ENCODE assay signal across 15 mouse cellular contexts in genomic region chrX:9447284-9447683, GRCm38 (mm10).
"Had no signal": no experiment of that assay in that cellular context is flagged by ENCODE, and none has a peak within 500 bp of the region (broad histone marks: within the 10 kb centered on the region; RNA-seq: fewer than 3 reads in every experiment).

No protein-coding gene starts in this region.

- H3K36me3 ChIP-seq: intestine, embryonic 15.5 days; limb, embryonic 10.5 days; liver, embryonic 15.5 days; midbrain, embryonic 13.5 days; neural tube, embryonic 12.5 days had no signal

- H3K4me2 ChIP-seq: intestine, embryonic 15.5 days; liver, embryonic 11.5 days; liver, embryonic 15.5 days; midbrain, embryonic 13.5 days; neural tube, embryonic 12.5 days had no signal

- H3K27ac ChIP-seq: intestine, embryonic 15.5 days; limb, embryonic 10.5 days; liver, embryonic 15.5 days; midbrain, embryonic 13.5 days; neural tube, embryonic 12.5 days; stomach, postnatal 0 days had no signal

- H3K9ac ChIP-seq: intestine, embryonic 15.5 days; liver, embryonic 15.5 days; midbrain, embryonic 13.5 days; neural tube, embryonic 12.5 days had no signal

- DNase-seq: kidney, adult 18-20 months; kidney, postnatal 14 days; lung, adult 2 months; lung, postnatal 4 days; retina, postnatal 1 day; right cerebral cortex, postnatal 4 days; spleen, adult 18-20 months had no signal

- H3K4me1 ChIP-seq: intestine, embryonic 15.5 days; limb, embryonic 10.5 days; liver, embryonic 15.5 days; midbrain, embryonic 13.5 days; neural tube, embryonic 12.5 days had no signal

- H3K9me3 ChIP-seq: intestine, embryonic 15.5 days; limb, embryonic 10.5 days; liver, embryonic 15.5 days; midbrain, embryonic 13.5 days; neural tube, embryonic 12.5 days had no signal

- H3K4me3 ChIP-seq: intestine, embryonic 15.5 days; limb, embryonic 10.5 days; liver, embryonic 15.5 days; midbrain, embryonic 13.5 days; neural tube, embryonic 12.5 days had no signal

- ATAC-seq: intestine, embryonic 15.5 days; lung, postnatal 0 days; midbrain, embryonic 13.5 days had no signal

- H3K27me3 ChIP-seq: intestine, embryonic 15.5 days; liver, embryonic 15.5 days; midbrain, embryonic 13.5 days; neural tube, embryonic 12.5 days had no signal
